Mouse (Mus musculus) C2C12 (cell line): ENCODE measurements around the gene Rmnd1. TPM values are rescaled to one million over a fixed set of nuclear protein-coding genes. Genes with fewer than 3 reads are reported as not detected.
A peak's percentile ranks its signal among the peaks of the same experiment; 100 is the strongest.

Source experiments
- H3K27me3 ChIP-seq: one replicate; pipeline ENCODE4 v1.6.1; 2011; ENCODE audit not compliant: control insufficient read depth, insufficient read depth, insufficient read length
- H3K36me3 ChIP-seq: one replicate; pipeline ENCODE4 v1.6.1; 2011; ENCODE audit not compliant: control insufficient read depth, insufficient read depth
- H3K4me3 ChIP-seq: one replicate; pipeline ENCODE4 v1.5.1; 2011; ENCODE audit warnings: mild to moderate bottlenecking, control low read depth; ENCODE audit not compliant: poor library complexity, insufficient read depth, severe bottlenecking
- H3K79me2 ChIP-seq: one replicate; pipeline ENCODE4 v1.6.1; 2011; ENCODE audit not compliant: control insufficient read depth, insufficient read depth
- H3K79me3 ChIP-seq: one replicate; pipeline ENCODE4 v1.6.1; 2011; ENCODE audit warnings: low read depth, control low read depth
- H3ac ChIP-seq: one replicate; pipeline ENCODE3; 2011; ENCODE audit warnings: low read depth; ENCODE audit not compliant: control insufficient read depth, insufficient read length
- CEBPB ChIP-seq: IDR thresholded peaks from one replicate; pipeline ENCODE4 v1.6.1; 2011; ENCODE audit warnings: low read depth, mild to moderate bottlenecking, control low read depth, moderate library complexity
- CTCF ChIP-seq: IDR thresholded peaks from one replicate; pipeline ENCODE4 v1.5.1; 2011; ENCODE audit not compliant: control insufficient read depth, insufficient read depth, insufficient read length
- FOSL1 ChIP-seq: IDR thresholded peaks from one replicate; pipeline ENCODE4 v1.8.0; 2011; ENCODE audit warnings: mild to moderate bottlenecking, low read length; ENCODE audit not compliant: poor library complexity, insufficient read depth, severe bottlenecking
- MAX ChIP-seq: IDR thresholded peaks from one replicate; pipeline ENCODE4 v1.6.1; 2011; ENCODE audit warnings: mild to moderate bottlenecking, control low read depth
- MYOD1 ChIP-seq: IDR thresholded peaks from one replicate; pipeline ENCODE4 v1.6.1; 2011; ENCODE audit warnings: low read depth; ENCODE audit not compliant: control insufficient read depth, insufficient read length
- MYOG ChIP-seq: IDR thresholded peaks from one replicate; pipeline ENCODE4 v1.6.1; 2011; ENCODE audit not compliant: control insufficient read depth, insufficient read length; ENCODE audit errors: extremely low read depth
- USF1 ChIP-seq: IDR thresholded peaks from one replicate; pipeline ENCODE4 v1.6.1; 2011; ENCODE audit warnings: low read depth, mild to moderate bottlenecking, control low read depth, moderate library complexity
- long read RNA-seq, 2 experiments: library from polyadenylated mRNA; unstranded; transcript quantifications; one replicate each; pipeline ENCODE4 v2.0.0; 2019 to 2020
- polyA plus RNA-seq: library from polyadenylated mRNA; unstranded; fragments of >200 nt; fragmentation: generic; extraction: Trizol; gene quantifications from one replicate; pipeline ENCODE4 v1.2.1, GENCODE M21; 2012; ENCODE audit warnings: missing spikeins

Rmnd1 gene
- polyA plus RNA-seq, result 11.1 TPM
- long read RNA-seq, experiment 1, transcript Rmnd1-201 (13 exons, 3,139 nt), result major isoform, 16 of 35 reads
- long read RNA-seq, experiment 1, partial matches to known transcripts, result 5 of 35 reads
- long read RNA-seq, experiment 1, other reads (novel, unspliced or antisense), result 10 of 35 reads
- long read RNA-seq, experiment 2, transcript Rmnd1-201 (13 exons, 3,139 nt), result major isoform, 51 of 102 reads
- long read RNA-seq, experiment 2, partial matches to known transcripts, result 10 of 102 reads
- long read RNA-seq, experiment 2, other reads (novel, unspliced or antisense), result 38 of 102 reads

- Histone ChIP-seq H3K36me3 (peaks cover 32% of the 10 kb centered on the region), H3K79me3 (peaks cover 38% of the 10 kb centered on the region), H3K4me3 (peak within 1 kb of the TSS; percentile 83), H3K27me3 (no peaks in the 10 kb centered on the region), H3K79me2 (peaks cover 83% of the 10 kb centered on the region), H3ac (peak within 1 kb of the TSS; percentile 85)
- TF ChIP-seq USF1 (peak; percentile 93), CEBPB (no peak), MAX (peak; percentile 91)
Measured at GRCm38 (mm10) chr10:4432123-4432931, at the start of gene Rmnd1, which contains the start of gene Armt1. Gene Rmnd1, minus strand, starts transcription at chr10:4432388. Gene Armt1, plus strand, starts transcription at chr10:4432467.

- Histone ChIP-seq H3K4me3 (no peak overlapping the region), H3ac (no peak overlapping the region), H3K79me3 (no peaks in the 10 kb centered on the region), H3K27me3 (no peaks in the 10 kb centered on the region), H3K79me2 (no peaks in the 10 kb centered on the region), H3K36me3 (no peaks in the 10 kb centered on the region)
- no peak for TF ChIP-seq FOSL1
- TF ChIP-seq CEBPB, result peak; percentile 81
Measured at GRCm38 (mm10) chr10:4481695-4482094, 49.5 kb upstream of the Rmnd1 start.

GRCm38 (mm10) chr10:4480929-4481328, 48.7 kb upstream of the Rmnd1 start:
- Histone ChIP-seq H3K4me3 (no peak overlapping the region), H3ac (no peak overlapping the region), H3K79me3 (no peaks in the 10 kb centered on the region), H3K36me3 (no peaks in the 10 kb centered on the region), H3K79me2 (no peaks in the 10 kb centered on the region), H3K27me3 (no peaks in the 10 kb centered on the region)
- TF ChIP-seq MYOD1 (no peak), MYOG (no peak), FOSL1 (no peak), USF1 (no peak), CEBPB (no peak), MAX (no peak), CTCF (no peak)

GRCm38 (mm10) chr10:4476604-4477003, 44.4 kb upstream of the Rmnd1 start:
- Histone ChIP-seq H3K4me3 (no peak overlapping the region), H3K27me3 (no peaks in the 10 kb centered on the region), H3K79me3 (no peaks in the 10 kb centered on the region), H3K36me3 (no peaks in the 10 kb centered on the region), H3K79me2 (no peaks in the 10 kb centered on the region), H3ac (no peak overlapping the region)
- TF ChIP-seq MYOG (no peak), FOSL1 (no peak), CEBPB (no peak), MAX (no peak), MYOD1 (no peak), USF1 (no peak), CTCF (no peak)

- TF ChIP-seq MYOD1 (no peak), CTCF (no peak), USF1 (no peak), CEBPB (no peak), MYOG (no peak)
- H3K79me2 ChIP-seq, result no peaks in the 10 kb centered on the region
- H3K27me3 ChIP-seq, result no peaks in the 10 kb centered on the region
- no peak overlapping the region for H3K4me3 ChIP-seq
- no peaks in the 10 kb centered on the region for H3K79me3 ChIP-seq
- H3ac ChIP-seq, result no peak overlapping the region
- H3K36me3 ChIP-seq, result no peaks in the 10 kb centered on the region
Measured at GRCm38 (mm10) chr10:4475431-4475830, 43.2 kb upstream of the Rmnd1 start.

GRCm38 (mm10) chr10:4473591-4473993, 41.4 kb upstream of the Rmnd1 start:
- Histone ChIP-seq H3K4me3 (no peak overlapping the region), H3ac (no peak overlapping the region), H3K79me2 (no peaks in the 10 kb centered on the region), H3K27me3 (no peaks in the 10 kb centered on the region), H3K36me3 (no peaks in the 10 kb centered on the region), H3K79me3 (no peaks in the 10 kb centered on the region)
- TF ChIP-seq MAX, result no peak
- no peak for TF ChIP-seq FOSL1
